Comparison of ENCODE assay signal across 23 mouse cellular contexts in the genomic region with DNA sequence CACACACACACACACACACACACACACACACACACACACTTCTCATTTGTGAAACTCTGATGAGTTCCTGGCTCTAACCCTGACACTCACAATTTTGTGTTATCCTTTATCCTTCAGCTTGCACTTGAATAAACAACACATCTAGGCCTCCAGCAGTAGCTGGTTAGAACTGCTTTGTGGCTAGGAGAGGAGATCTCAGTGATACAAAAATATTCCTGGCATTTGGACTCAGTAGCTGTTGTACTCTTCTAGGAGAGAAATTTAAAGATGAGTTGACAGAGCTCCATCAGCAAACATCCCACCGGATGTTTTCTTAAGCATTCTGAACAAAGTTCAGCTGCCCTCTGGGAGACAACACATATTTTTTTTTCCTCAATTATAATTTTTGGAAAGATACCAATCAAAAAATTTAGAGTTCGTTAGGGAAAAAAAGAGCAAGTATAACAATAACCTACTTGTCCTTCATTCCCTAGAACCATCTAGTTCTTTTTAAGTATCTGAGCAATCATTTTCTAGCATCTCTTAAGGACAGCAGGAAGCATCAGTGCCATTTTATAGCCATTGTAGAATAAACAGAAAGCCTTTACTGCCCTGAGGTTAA.
DNase-seq lines count a peak whose midpoint lies in the region; ATAC-seq and TF ChIP-seq lines count a peak whose summit lies in the region.
"Had no signal": no experiment of that assay in that cellular context is flagged by ENCODE, and none has a peak within 500 bp of the region (broad histone marks: within the 10 kb centered on the region; RNA-seq: fewer than 3 reads in every experiment).

No protein-coding gene starts in this region.

- H3K36me3 ChIP-seq in intestine, embryonic 14.5 days (ENCODE audit: control insufficient read depth, insufficient read depth, low read length) = no peaks in the 10 kb centered on the region
- no peaks in the 10 kb centered on the region for H3K36me3 ChIP-seq in intestine, embryonic 15.5 days
- H3K36me3 ChIP-seq in lung, embryonic 14.5 days (ENCODE audit: insufficient read depth) = no peaks in the 10 kb centered on the region
- H3K36me3 ChIP-seq: embryonic facial prominence, embryonic 15.5 days; forebrain, embryonic 15.5 days; heart, embryonic 13.5 days; hindbrain, embryonic 12.5 days; kidney, embryonic 15.5 days; limb, embryonic 10.5 days; neural tube, embryonic 12.5 days had no signal

- no peaks in the 10 kb centered on the region for H3K4me1 ChIP-seq in intestine, embryonic 14.5 days (replicated peaks; ENCODE audit: control insufficient read depth, insufficient read depth, low read length)
- 0 out of 2 replicates have a peak, but pooled peaks cover 3% of the 10 kb centered on the region for H3K4me1 ChIP-seq in intestine, embryonic 15.5 days (replicated peaks)
- no peaks in the 10 kb centered on the region for H3K4me1 ChIP-seq in lung, embryonic 14.5 days (ENCODE audit: insufficient read depth)
- H3K4me1 ChIP-seq in lung, adult 2 months (ENCODE audit: control insufficient read depth, insufficient read depth, low read length) = no peaks in the 10 kb centered on the region
- H3K4me1 ChIP-seq: forebrain, embryonic 15.5 days; hindbrain, embryonic 12.5 days; kidney, embryonic 15.5 days; limb, embryonic 10.5 days; neural tube, embryonic 12.5 days had no signal

- TF ChIP-seq CTCF in lung, embryonic 14.5 days (IDR thresholded peaks at IDR 0.05; ENCODE audit: low read depth) = no peak
- TF ChIP-seq CTCF in lung, adult 2 months (IDR thresholded peaks at IDR 0.05; ENCODE audit: insufficient read depth, low read length) = no peak

- WGBS in intestine, embryonic 14.5 days = 45% methylated on average over 2 of the region's 2 CpGs
- WGBS in intestine, embryonic 15.5 days = 38% methylated on average over 2 of the region's 2 CpGs
- WGBS in lung, embryonic 14.5 days = 31% methylated on average over 2 of the region's 2 CpGs
- 48% methylated on average over 2 of the region's 2 CpGs for WGBS in lung, adult 2 months

- H3K27me3 ChIP-seq in intestine, embryonic 14.5 days (replicated peaks; ENCODE audit: control insufficient read depth, insufficient read depth, low read length) = no peaks in the 10 kb centered on the region
- H3K27me3 ChIP-seq in intestine, embryonic 15.5 days (replicated peaks) = no peaks in the 10 kb centered on the region
- H3K27me3 ChIP-seq in lung, embryonic 14.5 days (ENCODE audit: insufficient read depth, low read length) = no peaks in the 10 kb centered on the region
- H3K27me3 ChIP-seq: embryonic facial prominence, embryonic 15.5 days; forebrain, embryonic 15.5 days; heart, embryonic 13.5 days; hindbrain, embryonic 12.5 days; kidney, embryonic 15.5 days; megakaryocyte, embryonic 14.5 days; neural tube, embryonic 12.5 days had no signal

- no peaks in the 10 kb centered on the region for H3K9me3 ChIP-seq in intestine, embryonic 14.5 days (ENCODE audit: control insufficient read depth, low read length)
- no peaks in the 10 kb centered on the region for H3K9me3 ChIP-seq in intestine, embryonic 15.5 days
- no peaks in the 10 kb centered on the region for H3K9me3 ChIP-seq in lung, embryonic 14.5 days (ENCODE audit: low read depth, low read length)
- H3K9me3 ChIP-seq: embryonic facial prominence, embryonic 15.5 days; forebrain, embryonic 15.5 days; heart, embryonic 13.5 days; hindbrain, embryonic 12.5 days; kidney, embryonic 15.5 days; limb, embryonic 10.5 days; megakaryocyte, embryonic 14.5 days; neural tube, embryonic 12.5 days had no signal

- H3K27ac ChIP-seq in intestine, embryonic 14.5 days (ENCODE audit: low read depth) = 0 out of 2 replicates have a peak overlapping the region, but pooled peaks have one; percentile 38
- no peak overlapping the region for H3K27ac ChIP-seq in intestine, embryonic 15.5 days
- H3K27ac ChIP-seq in lung, embryonic 14.5 days (ENCODE audit: low read depth) = peak overlapping the region; percentile 27; the same call in 1 of the 2 replicates
- H3K27ac ChIP-seq: embryonic facial prominence, embryonic 15.5 days; forebrain, embryonic 15.5 days; heart, embryonic 13.5 days; hindbrain, embryonic 12.5 days; kidney, embryonic 15.5 days; limb, embryonic 10.5 days; neural tube, embryonic 12.5 days had no signal

- no peak overlapping the region for H3K4me3 ChIP-seq in intestine, embryonic 14.5 days (ENCODE audit: low read depth, low read length)
- H3K4me3 ChIP-seq in intestine, embryonic 15.5 days (replicated peaks) = no peak overlapping the region
- no peak overlapping the region for H3K4me3 ChIP-seq in lung, embryonic 14.5 days (ENCODE audit: low read depth, low read length)
- H3K4me3 ChIP-seq in lung, adult 2 months (replicated peaks; ENCODE audit: extremely low read depth, low read depth, low read length) = no peak overlapping the region
- H3K4me3 ChIP-seq: embryonic facial prominence, embryonic 15.5 days; forebrain, embryonic 15.5 days; heart, embryonic 13.5 days; hindbrain, embryonic 12.5 days; kidney, embryonic 15.5 days; limb, embryonic 10.5 days; megakaryocyte, embryonic 14.5 days; neural tube, embryonic 12.5 days had no signal

- DNase-seq in intestine, embryonic 14.5 days (ENCODE audit: low spot score) = no peak
- DNase-seq in lung, embryonic 14.5 days = peak; percentile 60
- no peak for DNase-seq in lung, adult 2 months
- DNase-seq in brain, adult 2 months (ENCODE audit: low read depth, low spot score) = peak; percentile 12
- peak; percentile 20 for DNase-seq in lung, postnatal 36 days
- no peak for DNase-seq in left cerebral cortex, adult 8-10 months (ENCODE audit: low spot score in 2 of 2)
- DNase-seq: adrenal gland, postnatal 25 days; cerebellum, adult 18-20 months; gastrocnemius, postnatal 25 days; liver, postnatal 0 days; midbrain, embryonic 14.5 days; right cerebral cortex, postnatal 25 days; spleen, adult 18-20 months had no signal

- no peak for ATAC-seq in intestine, embryonic 14.5 days (replicated peaks; ENCODE audit: low FRiP score, low TSS enrichment, low read depth)
- ATAC-seq in intestine, embryonic 15.5 days = no peak
- peak; percentile 62; the same call in 1 of the 2 replicates for ATAC-seq in lung, embryonic 14.5 days (ENCODE audit: insufficient read depth)
- ATAC-seq: forebrain, embryonic 15.5 days; liver, postnatal 0 days had no signal

- no peak overlapping the region for H3K4me2 ChIP-seq in intestine, embryonic 14.5 days (ENCODE audit: low read length)
- H3K4me2 ChIP-seq in intestine, embryonic 15.5 days (replicated peaks) = no peak overlapping the region
- no peak overlapping the region for H3K4me2 ChIP-seq in lung, embryonic 14.5 days
- H3K4me2 ChIP-seq: embryonic facial prominence, embryonic 15.5 days; forebrain, embryonic 15.5 days; heart, embryonic 13.5 days; hindbrain, embryonic 12.5 days; kidney, embryonic 15.5 days; liver, embryonic 11.5 days; neural tube, embryonic 12.5 days had no signal

- no peak overlapping the region for H3K9ac ChIP-seq in intestine, embryonic 14.5 days (ENCODE audit: low read length)
- H3K9ac ChIP-seq in intestine, embryonic 15.5 days = no peak overlapping the region
- H3K9ac ChIP-seq in lung, embryonic 14.5 days = no peak overlapping the region
- H3K9ac ChIP-seq: embryonic facial prominence, embryonic 15.5 days; forebrain, embryonic 15.5 days; heart, embryonic 13.5 days; hindbrain, embryonic 12.5 days; kidney, embryonic 15.5 days; liver, postnatal 0 days; neural tube, embryonic 12.5 days had no signal

- no peak for TF ChIP-seq POLR2A in lung, adult 2 months (IDR thresholded peaks at IDR 0.05; ENCODE audit: borderline replicate concordance, extremely low read depth, low read depth, low read length)

Comparison
In these comparisons a context has a peak if more than half of its experiments do, and no peak if none do; other contexts are left out.
1. DNase-seq: peak in lung, embryonic 14.5 days (single experiment), brain, adult 2 months (single experiment) and lung, postnatal 36 days (single experiment); none in intestine, embryonic 14.5 days (single experiment), lung, adult 2 months (single experiment) and left cerebral cortex, adult 8-10 months (0 of 2).